Mouse (Mus musculus) limb, embryonic 10.5 days (tissue): Measurements from ENCODE around the gene Rpl18a. TPM values are rescaled to one million over a fixed set of nuclear protein-coding genes. Genes with fewer than 3 reads are reported as not detected.
"Not testable (repeated sequence)": the region's sequence is repeated elsewhere in the genome, so short reads cannot be mapped to it uniquely, and the experiment has no call there.

Source experiments
- DNase-seq: peaks from one replicate; pipeline ENCODE4 v3.0.0-alpha.2; 2017; ENCODE audit warnings: low spot score
- H3K27ac ChIP-seq: fragments of 300-500 bp; sonication (generic); 2 replicates; pipeline ENCODE4 v1.5.1; 2016; ENCODE audit warnings: mild to moderate bottlenecking
- H3K27me3 ChIP-seq: fragments of 300-500 bp; sonication (generic); 2 replicates; pipeline ENCODE4 v1.6.1; 2016; ENCODE audit warnings: low read depth, mild to moderate bottlenecking; ENCODE audit not compliant: poor library complexity, severe bottlenecking
- H3K36me3 ChIP-seq: fragments of 300-500 bp; sonication (generic); 2 replicates; pipeline ENCODE4 v1.6.1; 2016; ENCODE audit warnings: mild to moderate bottlenecking, moderate library complexity
- H3K4me1 ChIP-seq: fragments of 300-500 bp; sonication (generic); 2 replicates; pipeline ENCODE4 v1.6.1; 2016
- H3K4me3 ChIP-seq: fragments of 300-500 bp; sonication (generic); 2 replicates; pipeline ENCODE4 v1.5.1; 2016; ENCODE audit warnings: mild to moderate bottlenecking, moderate library complexity
- H3K9me3 ChIP-seq: fragments of 300-500 bp; sonication (generic); replicated peaks from 2 replicates; pipeline ENCODE4 v1.6.1; 2016; ENCODE audit warnings: mild to moderate bottlenecking
- WGBS: fragments of 180-500 bp; shearing (Covaris S2); methylation state at CpG from one replicate; pipeline ENCODE4 v1.1.7; 2016; 5-methylcytosine and 5-hydroxymethylcytosine counted together
- polyA plus RNA-seq: library from polyadenylated mRNA; unstranded; fragments of >200 nt; fragmentation: Nextera tagmentation; extraction: Ambion mirVana; gene quantifications from 2 replicates; pipeline ENCODE4 v1.2.1, GENCODE M21; 2016

The Rpl18a gene
- polyA plus RNA-seq, 1 experiment from 2014 or later, result 3,636 TPM

DNA sequence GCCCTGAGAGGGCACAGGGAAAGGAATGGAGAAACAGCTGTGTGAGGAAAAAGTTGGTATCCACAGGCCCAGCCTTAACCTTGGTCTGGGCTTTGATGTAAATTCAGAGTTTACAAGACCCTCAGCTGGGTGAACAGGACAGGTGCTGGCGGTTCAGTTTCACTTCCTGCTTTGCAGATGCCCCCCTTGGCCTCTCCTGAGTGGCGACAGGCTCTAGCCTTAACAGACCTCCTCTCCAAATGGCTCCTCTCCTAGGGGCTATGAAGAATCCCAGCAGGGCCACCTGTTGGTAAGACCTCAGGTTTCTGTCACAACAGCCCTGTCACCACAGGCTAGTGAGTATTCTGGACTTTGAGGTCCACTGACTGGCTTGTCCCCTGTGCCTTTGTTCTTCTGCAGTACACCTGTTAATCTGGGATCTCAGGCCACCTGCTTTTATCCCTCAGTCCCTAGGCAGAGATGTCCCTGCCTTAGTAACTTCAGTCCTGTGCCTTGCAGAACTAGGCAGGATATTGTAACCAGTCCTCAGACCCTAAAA, 1.5 kb upstream of the Rpl18a start:
- no peak for DNase-seq
- H3K4me1 ChIP-seq, result peaks cover 29% of the 10 kb centered on the region
- H3K36me3 ChIP-seq, result peaks cover 28% of the 10 kb centered on the region
- peaks cover 30% of the 10 kb centered on the region for H3K27me3 ChIP-seq
- H3K27ac ChIP-seq, result peak overlapping the region; percentile 96
- WGBS, result 42% methylated on average over 2 of the region's 2 CpGs
- H3K4me3 ChIP-seq, result peak overlapping the region; percentile 83; the same call in 1 of the 2 replicates
- H3K9me3 ChIP-seq, result no peaks in the 10 kb centered on the region

GRCm38 (mm10) chr8:70897681-70898413, 635 bp upstream of the Rpl18a start:
- Histone ChIP-seq H3K4me1 (peaks cover 33% of the 10 kb centered on the region), H3K27ac (peak overlapping the region; percentile 96), H3K36me3 (peaks cover 37% of the 10 kb centered on the region), H3K27me3 (peaks cover 31% of the 10 kb centered on the region), H3K9me3 (no peaks in the 10 kb centered on the region), H3K4me3 (peak overlapping the region; percentile 83)
- DNase-seq, result peak; percentile 90
- WGBS, result under 1% methylated on average over 20 of the region's 20 CpGs

DNA sequence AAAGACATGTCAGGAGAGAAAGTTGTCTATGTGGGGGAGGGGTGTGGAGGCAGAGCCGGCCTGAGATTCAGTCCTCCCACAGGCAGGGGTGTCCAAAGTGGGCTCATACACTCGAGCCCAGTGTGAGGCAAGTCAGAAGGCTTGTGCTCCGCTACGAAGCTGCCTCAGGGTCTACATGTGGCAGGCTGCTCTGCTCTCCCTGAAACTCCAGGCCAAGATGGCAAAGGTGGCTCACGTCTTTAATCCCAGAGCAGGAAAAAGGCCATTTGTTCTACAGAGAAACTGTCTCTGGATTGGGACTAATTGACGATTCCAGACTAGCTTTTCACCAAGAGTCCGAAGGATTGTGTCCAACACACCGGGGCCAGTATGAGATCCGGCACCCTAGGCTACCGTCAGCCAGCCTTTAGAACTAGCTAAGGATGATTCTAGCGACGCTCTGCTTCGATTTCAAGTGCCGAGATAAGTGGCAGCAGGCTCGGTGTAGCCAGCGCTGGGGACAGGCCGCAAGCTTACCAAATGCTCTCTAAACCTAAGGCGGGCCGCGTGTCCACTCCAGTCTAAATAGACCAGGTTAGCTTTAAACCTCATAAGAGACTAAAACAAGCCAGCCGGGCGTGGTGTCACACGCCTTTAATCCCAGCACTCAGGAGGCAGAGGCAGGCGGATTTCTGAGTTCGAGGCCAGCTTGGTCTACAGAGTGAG, 744 bp downstream of the Rpl18a start:
- 5% methylated on average over 25 of the region's 25 CpGs for WGBS
- peaks cover 47% of the 10 kb centered on the region for H3K4me1 ChIP-seq

DNA sequence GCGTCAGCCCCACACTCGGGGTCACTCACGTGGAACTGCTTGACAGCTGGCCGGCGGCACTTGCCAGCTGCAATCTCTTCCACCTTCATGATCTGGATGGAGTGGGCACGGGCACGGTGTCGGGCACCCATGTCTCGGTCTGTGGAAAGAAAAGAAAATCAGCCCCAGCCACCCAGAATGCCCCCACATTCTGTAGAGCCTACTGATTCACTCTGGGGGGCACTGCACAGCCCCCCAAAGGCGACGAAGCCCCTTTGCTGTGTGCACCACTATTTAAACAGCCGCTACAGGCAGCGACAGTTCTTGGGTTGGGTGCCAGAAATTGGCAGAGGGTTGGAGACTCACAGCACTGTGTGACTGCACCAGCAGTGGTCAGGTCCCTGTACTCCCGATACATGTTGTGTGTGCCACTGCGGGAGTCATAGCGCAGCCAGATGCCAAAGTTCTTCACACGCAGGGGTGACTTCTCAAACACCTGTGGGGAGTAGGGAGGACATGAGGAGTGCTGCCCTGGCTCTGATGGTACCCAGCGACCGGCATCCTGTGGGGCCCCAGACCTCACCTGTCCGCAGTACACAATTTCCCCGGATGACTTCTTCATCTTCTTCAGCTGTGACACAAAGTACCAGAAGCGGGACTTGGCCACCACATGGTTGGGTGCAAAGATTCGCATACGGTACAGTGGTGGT, 1.5 kb downstream of the Rpl18a start:
- Histone ChIP-seq H3K4me1 (peaks cover 48% of the 10 kb centered on the region), H3K36me3 (peaks cover 37% of the 10 kb centered on the region), H3K27me3 (peaks cover 43% of the 10 kb centered on the region), H3K4me3 (peak overlapping the region; percentile 83)
- DNase-seq, H3K9me3 ChIP-seq, H3K27ac ChIP-seq: not testable (repeated sequence)
- 88% methylated on average over 24 of the region's 24 CpGs for WGBS

More for the DNA sequence above, 744 bp downstream of the Rpl18a start:
- Histone ChIP-seq H3K9me3 (no peaks in the 10 kb centered on the region), H3K4me3 (peak overlapping the region; percentile 83), H3K36me3 (peaks cover 37% of the 10 kb centered on the region), H3K27me3 (peaks cover 36% of the 10 kb centered on the region), H3K27ac (peak overlapping the region; percentile 96)
- DNase-seq, result no peak

DNA sequence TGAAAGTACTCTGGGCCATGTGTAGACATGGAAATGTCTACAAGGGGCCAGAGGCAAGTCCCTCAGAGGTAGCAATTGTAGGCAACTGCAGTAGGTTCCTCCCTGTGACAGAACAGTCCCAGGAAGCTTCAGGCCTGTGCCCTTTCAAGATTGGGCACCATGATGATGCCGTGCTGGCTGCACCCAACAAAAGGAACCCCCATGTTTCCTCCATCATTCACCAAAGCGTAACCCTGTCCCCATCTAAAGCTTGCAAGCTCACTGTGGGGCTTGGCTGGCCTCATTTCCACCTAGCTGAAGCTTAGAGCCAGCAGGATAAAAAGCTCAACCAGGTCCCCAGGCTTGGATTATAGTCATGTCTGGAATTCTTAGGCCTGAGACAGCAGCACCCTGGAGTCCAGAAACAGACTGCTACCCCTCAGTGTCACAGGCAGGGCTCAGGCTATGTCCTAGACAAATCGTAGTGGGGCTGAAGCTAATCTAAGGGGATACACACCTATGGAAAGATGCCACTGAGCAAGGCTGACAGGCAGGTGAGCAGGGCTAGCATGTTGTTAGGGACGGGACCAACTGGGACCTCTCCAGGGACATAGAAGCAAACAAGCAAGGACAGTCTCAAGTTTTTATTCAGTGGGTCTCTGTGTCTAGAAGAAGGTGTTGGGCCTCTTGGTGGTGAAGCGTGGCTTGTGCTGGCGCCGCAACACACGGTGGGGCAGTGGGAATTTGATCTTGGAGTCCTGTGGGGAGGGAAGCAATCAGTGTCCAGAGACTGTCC, 2.3 kb downstream of the Rpl18a start:
- H3K4me3 ChIP-seq, result 0 out of 2 replicates have a peak overlapping the region, but pooled peaks have one; percentile 83
- H3K4me1 ChIP-seq, result peaks cover 48% of the 10 kb centered on the region
- peaks cover 51% of the 10 kb centered on the region for H3K27me3 ChIP-seq
- 92% methylated on average over 8 of the region's 8 CpGs for WGBS
- DNase-seq, result no peak
- H3K36me3 ChIP-seq, result peaks cover 37% of the 10 kb centered on the region
- no peaks in the 10 kb centered on the region for H3K9me3 ChIP-seq
- no peak overlapping the region for H3K27ac ChIP-seq

DNA sequence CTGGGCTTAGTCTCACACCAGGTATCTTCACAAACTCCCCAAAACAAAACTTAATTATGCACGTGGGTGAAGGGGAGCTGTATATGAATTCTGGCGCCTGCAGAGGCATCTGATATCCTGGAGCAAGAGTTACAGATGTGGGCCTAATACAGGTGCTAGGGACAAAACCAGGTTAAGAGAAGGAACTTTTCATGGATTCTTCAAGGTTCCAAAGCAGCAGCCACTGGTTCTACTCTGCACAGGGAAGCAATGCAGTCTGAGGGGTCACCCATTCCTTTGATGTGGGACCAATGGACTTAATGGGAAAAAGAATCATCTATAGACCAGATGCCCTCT, 2.9 kb downstream of the Rpl18a start:
- Histone ChIP-seq H3K36me3 (peaks cover 37% of the 10 kb centered on the region), H3K27ac (no peak overlapping the region), H3K27me3 (peaks cover 56% of the 10 kb centered on the region), H3K9me3 (no peaks in the 10 kb centered on the region), H3K4me3 (0 out of 2 replicates have a peak overlapping the region, but pooled peaks have one; percentile 5), H3K4me1 (peaks cover 48% of the 10 kb centered on the region)
- DNase-seq, result no peak
- 72% methylated on average over 2 of the region's 2 CpGs for WGBS

GRCm38 (mm10) chr8:70893656-70894384, 3.4 kb downstream of the Rpl18a start:
- Histone ChIP-seq H3K9me3 (no peaks in the 10 kb centered on the region), H3K27ac (no peak overlapping the region), H3K4me1 (peaks cover 44% of the 10 kb centered on the region), H3K36me3 (peaks cover 39% of the 10 kb centered on the region), H3K4me3 (0 out of 2 replicates have a peak overlapping the region, but pooled peaks have one; percentile 5), H3K27me3 (peaks cover 61% of the 10 kb centered on the region)
- peak; percentile 91 for DNase-seq
- 26% methylated on average over 12 of the region's 12 CpGs for WGBS

DNA sequence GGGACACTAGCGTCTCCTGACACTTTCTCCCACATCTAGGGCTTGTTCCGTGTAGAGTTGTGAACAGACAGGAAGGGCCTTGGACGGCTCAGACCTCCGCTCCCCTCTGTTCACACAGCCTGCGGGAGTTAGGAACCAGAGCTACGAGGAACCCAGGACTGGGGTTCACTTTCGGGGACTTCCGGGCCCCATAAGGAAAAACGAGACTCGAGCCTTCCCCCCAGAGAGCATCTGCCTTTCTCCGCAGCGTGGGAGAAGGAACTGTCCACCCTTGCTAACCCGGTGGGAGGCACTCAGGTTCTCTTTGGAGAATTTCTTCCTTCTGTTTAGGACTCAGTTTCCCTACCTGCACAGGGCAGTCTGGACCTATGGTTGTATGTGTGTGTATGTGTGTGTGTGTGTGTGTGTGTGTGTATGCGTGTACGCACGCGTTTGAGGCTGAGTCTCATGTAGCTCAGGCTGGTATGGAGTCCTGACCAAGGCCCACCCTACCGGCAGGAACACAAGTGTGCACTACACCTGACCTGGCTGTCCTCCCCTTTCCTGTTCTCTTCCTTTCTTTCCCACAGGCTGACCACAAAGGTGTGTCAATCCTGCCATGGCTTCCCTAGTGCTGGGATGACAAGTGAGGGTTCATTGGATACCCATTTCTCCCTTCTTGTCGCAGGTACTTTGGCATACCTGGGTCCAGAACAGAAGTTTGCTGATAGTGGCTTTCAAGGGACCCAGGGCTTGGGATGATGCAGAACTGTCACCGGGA, 4.1 kb downstream of the Rpl18a start:
- peaks cover 69% of the 10 kb centered on the region for H3K27me3 ChIP-seq
- WGBS, result 24% methylated on average over 20 of the region's 20 CpGs
- H3K9me3 ChIP-seq, result no peaks in the 10 kb centered on the region
- peak overlapping the region; percentile 46 for H3K4me3 ChIP-seq
- peaks cover 37% of the 10 kb centered on the region for H3K4me1 ChIP-seq
- H3K27ac ChIP-seq, result no peak overlapping the region
- no peak for DNase-seq
- peaks cover 39% of the 10 kb centered on the region for H3K36me3 ChIP-seq

DNA sequence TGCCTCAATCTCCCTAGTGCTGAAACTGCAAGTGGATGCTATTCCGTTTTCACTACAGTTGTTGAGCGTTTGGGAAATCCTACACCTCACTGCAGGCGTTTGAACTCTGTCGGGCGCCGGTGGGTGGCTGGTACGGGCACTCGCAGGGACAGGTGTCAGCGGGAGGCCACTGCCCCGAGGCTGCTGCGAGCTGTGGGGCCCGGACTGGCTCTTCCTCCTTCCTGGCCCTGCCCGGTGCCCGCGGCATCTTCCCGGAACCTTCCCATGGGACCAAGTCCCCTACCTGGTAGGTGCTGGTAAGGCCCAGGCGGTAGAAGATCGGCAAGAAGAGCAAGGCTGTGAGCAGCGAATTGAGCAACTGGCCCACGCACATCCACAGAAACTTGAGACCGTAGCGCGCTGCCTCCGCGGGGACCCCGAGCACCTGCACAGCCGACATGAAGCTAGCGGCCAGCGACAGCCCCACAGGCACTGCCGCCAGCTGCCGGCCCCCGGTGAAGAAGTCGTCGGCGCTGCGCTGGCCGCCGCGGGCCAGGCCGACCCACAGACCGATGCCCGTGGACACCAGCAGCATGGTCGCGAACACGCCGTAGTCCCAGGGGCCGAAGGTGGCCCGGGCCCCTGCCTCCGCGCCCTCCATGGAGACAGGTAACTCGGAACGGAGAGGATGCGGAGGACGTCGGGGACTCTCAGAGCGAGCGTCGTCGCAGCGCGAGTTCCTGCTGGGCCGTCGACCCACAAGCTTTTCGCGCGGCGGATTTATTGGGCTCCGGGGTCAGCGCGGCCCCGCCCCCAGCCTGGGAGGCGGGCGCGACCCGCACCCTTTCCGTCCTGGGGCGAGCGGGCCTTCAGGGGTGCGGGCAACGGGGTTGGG, 5.0 kb downstream of the Rpl18a start, which contains the start of gene Slc5a5:
TSS of gene Slc5a5 (minus strand) at position 736 of the 874 bp plus-strand sequence.
- no peak within 1 kb of the TSS for H3K27ac ChIP-seq
- H3K9me3 ChIP-seq, result no peaks in the 10 kb centered on the region
- peaks cover 41% of the 10 kb centered on the region for H3K4me1 ChIP-seq
- 2% methylated on average over 80 of the region's 80 CpGs for WGBS
- peak within 1 kb of the TSS; percentile 46 for H3K4me3 ChIP-seq
- DNase-seq, result peak; percentile 60
- peaks cover 39% of the 10 kb centered on the region for H3K36me3 ChIP-seq
- peaks cover 76% of the 10 kb centered on the region for H3K27me3 ChIP-seq

DNA sequence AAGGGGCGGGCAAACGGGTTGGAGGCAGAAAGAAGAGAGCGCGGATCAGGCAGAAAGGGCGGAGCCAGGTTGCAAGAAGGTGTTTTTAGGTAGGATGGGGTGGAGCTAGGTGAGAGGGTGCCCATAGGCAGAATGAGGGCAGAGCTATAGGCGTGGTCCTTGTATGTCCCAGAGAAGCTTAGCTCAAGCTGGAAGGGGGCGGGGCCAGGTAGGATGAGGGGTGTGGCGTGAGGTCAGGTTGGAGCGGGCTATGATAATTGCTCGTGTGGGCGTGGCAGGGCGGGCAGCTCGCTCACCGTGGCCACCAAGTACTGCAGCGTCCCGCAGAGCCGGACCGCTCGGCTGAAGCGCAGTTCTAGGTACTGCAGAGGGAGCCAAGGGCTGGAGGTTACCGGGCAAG, 5.9 kb downstream of the Rpl18a start:
- Histone ChIP-seq H3K27me3 (peaks cover 77% of the 10 kb centered on the region), H3K4me3 (peak overlapping the region; percentile 31), H3K27ac (no peak overlapping the region), H3K4me1 (peaks cover 40% of the 10 kb centered on the region), H3K9me3 (no peaks in the 10 kb centered on the region), H3K36me3 (peaks cover 37% of the 10 kb centered on the region)
- 4% methylated on average over 21 of the region's 21 CpGs for WGBS
- peak; percentile 64 for DNase-seq
